Mouse (Mus musculus) testis, adult 2 months (tissue): ENCODE results near the gene Aldh8a1.

ENCODE experiments used
- CTCF ChIP-seq: fragments of 200-500 bp; IDR thresholded peaks from 2 replicates; pipeline ENCODE4 v1.5.1; 2012; ENCODE audit warnings: low read depth, mild to moderate bottlenecking, inconsistent platforms, low read length, moderate library complexity; ENCODE audit not compliant: control insufficient read depth, insufficient read depth, insufficient replicate concordance
- POLR2A ChIP-seq: fragments of 200-500 bp; IDR thresholded peaks from 2 replicates; pipeline ENCODE4 v1.6.1; 2012; ENCODE audit warnings: low read depth, mild to moderate bottlenecking, inconsistent platforms, low read length, moderate library complexity; ENCODE audit not compliant: control insufficient read depth

DNA sequence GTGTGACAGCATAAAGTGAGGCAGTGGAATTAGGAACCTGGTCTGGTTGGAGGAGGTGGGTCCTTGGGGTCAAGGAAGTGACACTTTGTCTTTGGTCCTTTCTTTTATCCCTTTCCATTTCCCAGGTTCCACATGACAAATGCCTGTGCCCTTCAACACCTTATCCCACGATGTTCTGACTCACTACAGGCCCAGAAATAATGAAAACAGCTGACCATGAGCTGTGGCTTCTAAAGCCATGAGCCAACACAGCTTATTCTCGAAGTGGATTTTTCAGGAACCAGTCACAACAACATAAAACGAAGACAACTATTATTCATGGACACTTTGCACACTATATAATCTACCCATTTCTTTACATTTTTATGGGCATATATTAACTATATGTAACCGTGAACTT is 37.9 kb downstream of the Aldh8a1 start:
- TF ChIP-seq CTCF = no peak
- no peak for TF ChIP-seq POLR2A
